Mouse (Mus musculus) forelimb bud, embryonic 11.5 days (tissue): Measurements from ENCODE around the gene Alppl2.

Experiments used
- DNase-seq: peaks from one replicate; pipeline ENCODE4 v3.0.0-alpha.2; 2012; ENCODE audit warnings: low read depth, low spot score

Gene Alppl2

GRCm38 (mm10) chr1:87089828-87090227 lies at the start of gene Alppl2:
TSS of gene Alppl2 (minus strand) at chr1:87089928.
- no peak for DNase-seq

- no peak for DNase-seq
Observed at GRCm38 (mm10) chr1:87131803-87132202, 42.1 kb upstream of the Alppl2 start.

GRCm38 (mm10) chr1:87127206-87128030 lies 37.7 kb upstream of the Alppl2 start:
- DNase-seq = no peak

GRCm38 (mm10) chr1:87124673-87125072 lies 34.9 kb upstream of the Alppl2 start, which contains the start of gene Akp3:
TSS of gene Akp3 (plus strand) at chr1:87124973.
- no peak for DNase-seq

GRCm38 (mm10) chr1:87114784-87115183 lies 25.1 kb upstream of the Alppl2 start:
- no peak for DNase-seq

- DNase-seq = peak; percentile 19
Observed at GRCm38 (mm10) chr1:87111719-87112354, 22.1 kb upstream of the Alppl2 start.

- no peak for DNase-seq
Observed at GRCm38 (mm10) chr1:87108564-87108963, 18.8 kb upstream of the Alppl2 start.

GRCm38 (mm10) chr1:87106536-87106935 lies 16.8 kb upstream of the Alppl2 start:
- no peak for DNase-seq

GRCm38 (mm10) chr1:87103936-87104335 lies 14.2 kb upstream of the Alppl2 start:
- no peak for DNase-seq

- DNase-seq = no peak
Observed at GRCm38 (mm10) chr1:87102114-87102513, 12.4 kb upstream of the Alppl2 start.

GRCm38 (mm10) chr1:87101411-87101810 lies 11.7 kb upstream of the Alppl2 start, which contains the start of gene Alpi:
TSS of gene Alpi (minus strand) at chr1:87101606.
- no peak for DNase-seq

- DNase-seq = peak; percentile 56
Observed at GRCm38 (mm10) chr1:87098358-87098975, 8.7 kb upstream of the Alppl2 start.

GRCm38 (mm10) chr1:87095642-87096041 lies 5.9 kb upstream of the Alppl2 start:
- DNase-seq = no peak

- DNase-seq = no peak
Observed at GRCm38 (mm10) chr1:87089251-87089650, 477 bp downstream of the Alppl2 start.

- no peak for DNase-seq
Observed at GRCm38 (mm10) chr1:87086964-87087363, 2.8 kb downstream of the Alppl2 start.

- no peak for DNase-seq
Observed at GRCm38 (mm10) chr1:87086196-87086595, 3.5 kb downstream of the Alppl2 start.

- no peak for DNase-seq
Observed at GRCm38 (mm10) chr1:87073776-87074175, 16.0 kb downstream of the Alppl2 start.

GRCm38 (mm10) chr1:87070720-87071119 lies 19.0 kb downstream of the Alppl2 start:
- DNase-seq = peak; percentile 14

GRCm38 (mm10) chr1:87060913-87061312 lies 28.8 kb downstream of the Alppl2 start:
- no peak for DNase-seq

- no peak for DNase-seq
Observed at GRCm38 (mm10) chr1:87059042-87059665, 30.6 kb downstream of the Alppl2 start.

- no peak for DNase-seq
Observed at GRCm38 (mm10) chr1:87057075-87057474, 32.7 kb downstream of the Alppl2 start.

- DNase-seq = no peak
Observed at GRCm38 (mm10) chr1:87051369-87051768, 38.4 kb downstream of the Alppl2 start.
